Mouse (Mus musculus): Measurements from ENCODE around the gene Hist1h1a.

GRCm38 (mm10) chr13:23778339-23778738, 14.9 kb downstream of the Hist1h1a start:
- TF ChIP-seq CTCF (IDR thresholded peaks at IDR 0.05; ENCODE audit: low read depth, low read length) (no peak), GATA1 (IDR thresholded peaks at IDR 0.05; ENCODE audit: borderline replicate concordance, low read length) (no peak), GATA2 (IDR thresholded peaks at IDR 0.05; ENCODE audit: borderline replicate concordance, low read depth, low read length) (no peak), POLR2AphosphoS5 (IDR thresholded peaks at IDR 0.05; ENCODE audit: insufficient replicate concordance, low read depth, low read length) (no peak), TAL1 (conservative IDR thresholded peaks at IDR 0.05; ENCODE audit: low read depth, low read length) (no peak)
